Mouse (Mus musculus) kidney, adult 2 months (tissue): ENCODE data around the gene Gm42417. TPM values are rescaled to one million over a fixed set of nuclear protein-coding genes. Genes with fewer than 3 reads are reported as not detected.

Experiments
- DNase-seq: peaks from one replicate; pipeline ENCODE4 v3.0.0; 2021
- H3K27ac ChIP-seq: fragments of 200-500 bp; 2 replicates; pipeline ENCODE4 v1.5.1; 2012; ENCODE audit warnings: low read depth, low read length, control low read depth, inconsistent platforms; ENCODE audit not compliant: insufficient read depth
- H3K27me3 ChIP-seq: fragments of 200-500 bp; replicated peaks from 2 replicates; pipeline ENCODE4 v1.6.1; 2012; ENCODE audit warnings: mild to moderate bottlenecking, moderate library complexity, low read length, inconsistent platforms; ENCODE audit not compliant: control insufficient read depth, insufficient read depth
- H3K36me3 ChIP-seq: fragments of 200-500 bp; 2 replicates; pipeline ENCODE4 v1.6.1; 2012; ENCODE audit warnings: mild to moderate bottlenecking, moderate library complexity, low read length, inconsistent platforms; ENCODE audit not compliant: control insufficient read depth, insufficient read depth
- H3K4me1 ChIP-seq: fragments of 200-500 bp; 2 replicates; pipeline ENCODE4 v1.6.1; 2011; ENCODE audit warnings: low read length; ENCODE audit not compliant: control insufficient read depth, insufficient read depth
- H3K4me3 ChIP-seq: fragments of 200-500 bp; 2 replicates; pipeline ENCODE4 v1.5.1; 2011; ENCODE audit warnings: mild to moderate bottlenecking, low read depth, low read length, control low read depth; ENCODE audit not compliant: insufficient read depth
- CTCF ChIP-seq: fragments of 200-500 bp; conservative IDR thresholded peaks from 2 replicates; pipeline ENCODE4 v1.5.1; 2011; ENCODE audit warnings: low read depth, mild to moderate bottlenecking, control low read depth, low read length, moderate library complexity, mixed read lengths; ENCODE audit not compliant: insufficient read depth, insufficient read length
- POLR2A ChIP-seq: fragments of 200-500 bp; IDR thresholded peaks from one replicate; pipeline ENCODE4 v1.6.1; 2011; ENCODE audit warnings: low read depth, low read length, control low read depth
- WGBS: fragments of 180-500 bp; shearing (Covaris S2); methylation state at CpG from one replicate; pipeline ENCODE4 v1.1.7; 2018; 5-methylcytosine and 5-hydroxymethylcytosine counted together
- polyA plus RNA-seq: library from polyadenylated mRNA; depleted of rRNA; stranded (reverse); fragments of >200 nt; gene quantifications from 2 replicates; pipeline ENCODE4 v1.2.3, GENCODE M21; 2012

Gene Gm42417
- polyA plus RNA-seq, 1 experiment: not detected

DNA sequence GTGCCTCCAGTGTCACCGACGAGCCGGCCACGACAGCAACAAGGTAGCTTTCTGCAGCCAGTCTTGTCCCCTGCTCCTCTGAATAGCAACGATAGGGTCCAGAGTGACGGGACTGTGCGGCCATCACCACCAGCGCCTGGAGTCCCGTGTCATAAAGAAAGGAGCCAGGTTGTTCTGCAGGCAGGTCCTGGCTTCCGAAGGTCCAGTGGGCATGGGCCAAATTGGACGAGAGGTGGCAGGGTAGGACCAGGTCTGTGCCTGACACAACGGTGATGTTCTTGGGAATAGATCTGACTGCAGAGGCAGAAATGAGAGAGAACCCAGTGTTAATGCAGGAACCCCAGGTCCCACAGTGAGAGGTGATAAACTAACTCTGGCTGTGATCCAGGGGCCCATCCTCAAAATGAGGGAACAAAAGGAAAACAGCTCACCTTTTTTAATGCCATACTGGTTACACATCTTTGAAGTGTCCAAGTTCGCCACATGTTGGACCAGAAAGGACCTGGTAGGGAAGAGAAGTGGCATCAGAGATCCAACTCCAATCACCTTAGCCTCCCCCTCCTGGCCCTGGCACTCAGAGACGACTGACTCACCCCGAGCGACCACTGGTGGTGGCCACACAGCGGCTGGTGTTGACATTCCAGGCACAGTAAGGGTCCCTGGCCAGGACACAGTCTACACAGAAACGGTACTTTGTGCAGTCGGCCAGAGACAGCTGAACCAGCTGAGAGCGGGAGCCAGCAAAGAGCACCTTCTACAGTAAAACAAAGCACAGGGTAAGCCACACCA, 11.0 kb upstream of the Gm42417 start:
- peaks cover 3% of the 10 kb centered on the region; the same call in 1 of the 2 replicates for H3K4me1 ChIP-seq
- no peak for TF ChIP-seq POLR2A
- 74% methylated on average over 20 of the region's 20 CpGs for WGBS
- no peaks in the 10 kb centered on the region for H3K36me3 ChIP-seq
- H3K27me3 ChIP-seq: no peaks in the 10 kb centered on the region
- no peak overlapping the region for H3K27ac ChIP-seq
- no peak overlapping the region for H3K4me3 ChIP-seq
- no peak for DNase-seq

DNA sequence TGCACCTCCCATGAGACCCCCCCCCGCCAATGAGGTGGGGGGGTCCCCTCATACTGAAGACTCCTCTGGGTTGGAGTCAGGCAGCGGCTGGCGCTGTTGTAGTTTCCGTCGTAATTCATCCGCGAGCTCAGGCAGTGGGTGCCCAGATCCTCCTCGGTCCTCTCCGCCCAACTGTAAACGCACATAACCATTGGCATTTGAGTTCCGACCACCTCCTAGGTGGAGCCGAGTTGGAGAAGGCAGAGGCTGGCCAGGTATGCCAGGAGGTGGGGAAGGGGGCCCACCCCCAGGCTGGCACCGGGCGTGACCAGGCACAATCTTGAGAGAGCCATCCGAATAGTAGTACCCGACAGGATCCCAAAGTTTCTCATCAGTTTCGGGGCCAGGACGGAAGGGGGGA, 10.3 kb upstream of the Gm42417 start:
- Histone ChIP-seq H3K4me3 (no peak overlapping the region), H3K4me1 (peaks cover 3% of the 10 kb centered on the region; the same call in 1 of the 2 replicates), H3K27ac (no peak overlapping the region), H3K36me3 (no peaks in the 10 kb centered on the region), H3K27me3 (no peaks in the 10 kb centered on the region)
- DNase-seq: no peak
- TF ChIP-seq POLR2A: no peak
- WGBS: 66% methylated on average over 18 of the region's 18 CpGs

GRCm38 (mm10) chr1:36548771-36549170, 9.5 kb upstream of the Gm42417 start:
- H3K4me1 ChIP-seq: peaks cover 5% of the 10 kb centered on the region; the same call in 1 of the 2 replicates
- no peak overlapping the region for H3K27ac ChIP-seq
- no peaks in the 10 kb centered on the region for H3K27me3 ChIP-seq

GRCm38 (mm10) chr1:36547981-36548598, 8.9 kb upstream of the Gm42417 start:
- no peak overlapping the region for H3K27ac ChIP-seq
- peaks cover 5% of the 10 kb centered on the region; the same call in 1 of the 2 replicates for H3K4me1 ChIP-seq
- no peak for TF ChIP-seq CTCF
- TF ChIP-seq POLR2A: no peak
- H3K36me3 ChIP-seq: no peaks in the 10 kb centered on the region
- 41% methylated on average over 9 of the region's 9 CpGs for WGBS
- peak; percentile 57 for DNase-seq
- no peaks in the 10 kb centered on the region for H3K27me3 ChIP-seq
- no peak overlapping the region for H3K4me3 ChIP-seq

More at GRCm38 (mm10) chr1:36548771-36549170, 9.5 kb upstream of the Gm42417 start:
- TF ChIP-seq CTCF (no peak), POLR2A (no peak)
- H3K36me3 ChIP-seq: no peaks in the 10 kb centered on the region
- 65% methylated on average over 8 of the region's 8 CpGs for WGBS
- H3K4me3 ChIP-seq: no peak overlapping the region
- DNase-seq: no peak

GRCm38 (mm10) chr1:36546888-36547471, 7.8 kb upstream of the Gm42417 start, which contains the start of gene Ankrd39:
Ankrd39 (minus strand) TSS chr1:36547445.
- H3K36me3 ChIP-seq: no peaks in the 10 kb centered on the region
- H3K27ac ChIP-seq: peak within 1 kb of the TSS; percentile 24; the same call in 1 of the 2 replicates
- DNase-seq: peak; percentile 99
- WGBS: under 1% methylated on average over 43 of the region's 43 CpGs
- no peaks in the 10 kb centered on the region for H3K27me3 ChIP-seq
- TF ChIP-seq CTCF (peak; percentile 100; the same call in 1 of the 2 replicates), POLR2A (peak; percentile 74)
- H3K4me1 ChIP-seq: peaks cover 5% of the 10 kb centered on the region; the same call in 1 of the 2 replicates
- peak within 1 kb of the TSS; percentile 66 for H3K4me3 ChIP-seq

DNA sequence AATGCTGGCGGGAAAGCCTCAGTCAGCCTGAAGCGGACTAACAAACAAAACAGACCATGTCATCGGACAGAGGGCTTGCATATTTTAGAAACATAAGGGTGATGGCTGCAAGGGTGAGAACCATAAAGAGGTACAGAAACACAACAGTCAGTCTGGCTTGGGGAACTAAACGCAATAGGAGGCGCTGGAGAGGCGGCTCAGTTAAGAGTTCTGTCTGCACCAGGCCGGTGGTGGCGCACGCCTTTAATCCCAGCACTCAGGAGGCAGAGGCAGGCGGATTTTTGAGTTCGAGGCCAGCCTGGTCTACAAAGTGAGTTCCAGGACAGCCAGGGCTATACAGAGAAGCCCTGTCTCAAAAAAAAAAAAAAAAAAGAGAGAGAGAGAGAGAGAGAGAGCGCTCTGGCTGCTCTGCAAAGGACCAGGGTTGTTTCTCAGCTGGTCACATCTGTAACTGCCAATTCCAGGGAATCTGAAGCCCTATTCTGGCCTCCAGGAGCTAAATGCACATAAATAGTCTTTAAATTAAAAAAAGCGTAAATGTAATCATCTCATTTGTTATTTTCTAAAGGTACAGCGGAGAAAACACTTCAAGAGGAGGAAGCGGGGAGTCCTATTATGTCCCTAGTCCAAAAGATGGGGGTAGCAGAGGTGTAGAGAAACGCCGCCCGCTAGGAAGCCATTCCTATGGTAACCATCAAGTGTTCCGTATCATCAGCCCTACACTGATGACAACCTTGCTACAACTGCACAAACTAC, 6.8 kb upstream of the Gm42417 start:
- no peak for TF ChIP-seq CTCF
- no peak for TF ChIP-seq POLR2A
- no peak for DNase-seq
- 76% methylated on average over 19 of the region's 19 CpGs for WGBS
- H3K4me3 ChIP-seq: peak overlapping the region; percentile 66
- peaks cover 5% of the 10 kb centered on the region; the same call in 1 of the 2 replicates for H3K4me1 ChIP-seq
- no peaks in the 10 kb centered on the region for H3K27me3 ChIP-seq
- no peaks in the 10 kb centered on the region for H3K36me3 ChIP-seq
- H3K27ac ChIP-seq: no peak overlapping the region
